Mouse (Mus musculus): Measurements from ENCODE around the gene Ddx27. TPM values are rescaled to one million over a fixed set of nuclear protein-coding genes. Genes with fewer than 3 reads are reported as not detected.

Ddx27 gene
- 48.7 and 69.8 TPM in 2 replicates for polyA plus RNA-seq (2012; rRNA removed)

GRCm38 (mm10) chr2:167014702-167015381 lies at the start of gene Ddx27:
Gene Ddx27, plus strand, starts transcription at chr2:167015193.

GRCm38 (mm10) chr2:166995796-166996532 lies 19.0 kb upstream of the Ddx27 start, which contains the start of gene Stau1:
Gene Stau1, minus strand, starts transcription at chr2:166996299.

GRCm38 (mm10) chr2:167062965-167063880 lies 48.2 kb downstream of the Ddx27 start, which contains the start of gene Znfx1:
Gene Znfx1, minus strand, starts transcription at chr2:167063015.

Other genes starting within 250 kb of the Ddx27 start
- gene Trp53rkb, start 222.7 kb upstream of the Ddx27 start, polyA plus RNA-seq (2012; rRNA removed): 12.9 and 13.3 TPM in 2 replicates
- gene Arfgef2, start 209.6 kb upstream of the Ddx27 start, polyA plus RNA-seq (2012; rRNA removed): 7.3 and 8.0 TPM in 2 replicates
- 70.6 and 127 TPM in 2 replicates for gene Cse1l, start 109.2 kb upstream of the Ddx27 start, polyA plus RNA-seq (2012; rRNA removed)
- 58.0 and 66.3 TPM in 2 replicates for gene Stau1, start 18.9 kb upstream of the Ddx27 start, polyA plus RNA-seq (2012; rRNA removed)
- gene Znfx1, start 47.8 kb downstream of the Ddx27 start, polyA plus RNA-seq (2012; rRNA removed): 8.0 and 9.4 TPM in 2 replicates
- 1.9 and 2.1 TPM in 2 replicates for gene Kcnb1, start 175.0 kb downstream of the Ddx27 start, polyA plus RNA-seq (2012; rRNA removed)
- gene Ptgis, start 225.4 kb downstream of the Ddx27 start, polyA plus RNA-seq (2012; rRNA removed): 6.7 and 13.8 TPM in 2 replicates